Mouse (Mus musculus) bone marrow, adult 2 months (tissue): ENCODE results near the gene Zbtb41. TPM values are rescaled to one million over a fixed set of nuclear protein-coding genes. Genes with fewer than 3 reads are reported as not detected.
A peak's percentile ranks its signal among the peaks of the same experiment; 100 is the strongest.

ENCODE experiments used
- H3K27ac ChIP-seq: fragments of 200-500 bp; 2 replicates; pipeline ENCODE4 v1.5.1; 2012; ENCODE audit warnings: low read depth, mild to moderate bottlenecking, control low read depth, inconsistent platforms, low read length; ENCODE audit not compliant: control insufficient read depth, poor library complexity, insufficient read depth
- H3K4me1 ChIP-seq: fragments of 200-500 bp; 2 replicates; pipeline ENCODE4 v1.6.1; 2011; ENCODE audit warnings: low read length; ENCODE audit not compliant: control insufficient read depth, insufficient read depth
- H3K4me3 ChIP-seq: fragments of 200-500 bp; replicated peaks from 2 replicates; pipeline ENCODE3; 2011; ENCODE audit warnings: mild to moderate bottlenecking, low read depth, low read length, control low read depth; ENCODE audit not compliant: control insufficient read depth
- CTCF ChIP-seq: fragments of 200-500 bp; IDR thresholded peaks from 2 replicates; pipeline ENCODE4 v1.5.1; 2011; ENCODE audit warnings: low read length, control low read depth; ENCODE audit not compliant: control insufficient read depth, insufficient read depth
- POLR2A ChIP-seq: fragments of 200-500 bp; IDR thresholded peaks from 2 replicates; pipeline ENCODE4 v1.6.1; 2011; ENCODE audit warnings: low read depth, mild to moderate bottlenecking, control low read depth, low read length, borderline replicate concordance; ENCODE audit not compliant: control insufficient read depth
- WGBS: fragments of 180-500 bp; shearing (Covaris S2); methylation state at CpG from one replicate; pipeline ENCODE4 v1.1.7; 2018; 5-methylcytosine and 5-hydroxymethylcytosine counted together
- polyA plus RNA-seq: library from polyadenylated mRNA; stranded (reverse); fragments of >200 nt; gene quantifications from 2 replicates; pipeline ENCODE4 v1.2.4, GENCODE M21; 2011; ENCODE audit warnings: low replicate concordance; ENCODE audit not compliant: missing spikeins, insufficient read depth, insufficient read length

Zbtb41 gene
- polyA plus RNA-seq: 1.8 and 4.0 TPM in 2 replicates

GRCm38 (mm10) chr1:139421875-139422791 is at the start of gene Zbtb41:
TSS of gene Zbtb41 (plus strand) at chr1:139422288.
- under 1% methylated on average over 88 of the region's 88 CpGs for WGBS
- H3K4me3 ChIP-seq: peak within 1 kb of the TSS; percentile 83
- H3K27ac ChIP-seq: peak within 1 kb of the TSS; percentile 80
- H3K4me1 ChIP-seq: peaks cover 2% of the 10 kb centered on the region
- 0 out of 2 replicates have a peak, but pooled peaks have one; percentile 5 for TF ChIP-seq POLR2A
- peak; percentile 62 for TF ChIP-seq CTCF

- TF ChIP-seq CTCF (no peak), POLR2A (no peak)
- H3K27ac ChIP-seq: no peak overlapping the region
- no peaks in the 10 kb centered on the region for H3K4me1 ChIP-seq
- WGBS: 69% methylated on average over 6 of the region's 6 CpGs
- no peak overlapping the region for H3K4me3 ChIP-seq
Measured at GRCm38 (mm10) chr1:139375900-139376299, 46.2 kb upstream of the Zbtb41 start.

- TF ChIP-seq POLR2A (no peak), CTCF (no peak)
- no peak within 1 kb of the TSS for H3K4me3 ChIP-seq
- no peaks in the 10 kb centered on the region for H3K4me1 ChIP-seq
- H3K27ac ChIP-seq: no peak within 1 kb of the TSS
- WGBS: 20% methylated on average over 5 of the region's 5 CpGs
Measured at GRCm38 (mm10) chr1:139376638-139377286, 45.3 kb upstream of the Zbtb41 start, which contains the start of gene Crb1. TSS of gene Crb1 (minus strand) at chr1:139377100.

- Histone ChIP-seq H3K4me1 (no peaks in the 10 kb centered on the region), H3K27ac (no peak overlapping the region), H3K4me3 (no peak overlapping the region)
- WGBS: 64% methylated on average over 11 of the region's 11 CpGs
- TF ChIP-seq CTCF (no peak), POLR2A (no peak)
Measured at GRCm38 (mm10) chr1:139378861-139379620, 43.0 kb upstream of the Zbtb41 start.

GRCm38 (mm10) chr1:139379621-139379984 is 42.5 kb upstream of the Zbtb41 start:
- TF ChIP-seq CTCF (no peak), POLR2A (no peak)
- Histone ChIP-seq H3K4me1 (no peaks in the 10 kb centered on the region), H3K4me3 (no peak overlapping the region), H3K27ac (no peak overlapping the region)
- WGBS: 38% methylated on average over 4 of the region's 4 CpGs

- 68% methylated on average over 2 of the region's 2 CpGs for WGBS
- Histone ChIP-seq H3K4me3 (no peak overlapping the region), H3K27ac (no peak overlapping the region), H3K4me1 (no peaks in the 10 kb centered on the region)
- TF ChIP-seq POLR2A: no peak
Measured at GRCm38 (mm10) chr1:139391747-139392146, 30.3 kb upstream of the Zbtb41 start.

GRCm38 (mm10) chr1:139396589-139396988 is 25.5 kb upstream of the Zbtb41 start:
- 48% methylated on average over 1 of the region's 1 CpGs for WGBS
- H3K4me1 ChIP-seq: no peaks in the 10 kb centered on the region
- no peak overlapping the region for H3K27ac ChIP-seq
- no peak for TF ChIP-seq POLR2A
- no peak for TF ChIP-seq CTCF
- no peak overlapping the region for H3K4me3 ChIP-seq

- no peak overlapping the region for H3K27ac ChIP-seq
- TF ChIP-seq POLR2A (no peak), CTCF (no peak)
- no peaks in the 10 kb centered on the region for H3K4me1 ChIP-seq
- H3K4me3 ChIP-seq: no peak overlapping the region
Measured at GRCm38 (mm10) chr1:139405766-139406165, 16.3 kb upstream of the Zbtb41 start.
